Mouse (Mus musculus): Measurements from ENCODE around the gene S1pr2.
"Not testable (repeated sequence)": the region's sequence is repeated elsewhere in the genome, so short reads cannot be mapped to it uniquely, and the experiment has no call there.

Gene S1pr2

GRCm38 (mm10) chr9:20998337-20998736, 21.8 kb upstream of the S1pr2 start:
- DNase-seq, result not testable (repeated sequence)

GRCm38 (mm10) chr9:20997065-20997464, 20.5 kb upstream of the S1pr2 start:
- no peak for DNase-seq

DNA sequence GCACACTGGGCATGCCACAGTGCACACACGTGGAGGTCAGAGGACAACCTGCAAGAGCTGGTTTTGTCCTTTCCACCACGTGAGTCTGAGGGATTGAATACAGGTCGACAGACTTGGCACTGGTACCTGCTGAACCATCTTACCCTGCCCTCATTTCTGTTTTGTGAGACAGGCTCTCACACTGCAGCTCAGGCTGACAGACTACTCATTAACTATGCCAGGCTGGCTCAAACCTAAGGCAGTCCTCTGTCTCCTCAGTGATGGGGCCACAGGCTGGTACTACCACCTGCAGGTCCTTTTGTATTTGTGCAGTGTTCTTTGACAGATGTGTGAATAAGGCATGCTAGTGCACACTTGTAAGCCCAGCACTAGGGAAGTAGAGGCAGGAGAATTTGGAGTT, 18.5 kb upstream of the S1pr2 start:
- no peak for DNase-seq

DNA sequence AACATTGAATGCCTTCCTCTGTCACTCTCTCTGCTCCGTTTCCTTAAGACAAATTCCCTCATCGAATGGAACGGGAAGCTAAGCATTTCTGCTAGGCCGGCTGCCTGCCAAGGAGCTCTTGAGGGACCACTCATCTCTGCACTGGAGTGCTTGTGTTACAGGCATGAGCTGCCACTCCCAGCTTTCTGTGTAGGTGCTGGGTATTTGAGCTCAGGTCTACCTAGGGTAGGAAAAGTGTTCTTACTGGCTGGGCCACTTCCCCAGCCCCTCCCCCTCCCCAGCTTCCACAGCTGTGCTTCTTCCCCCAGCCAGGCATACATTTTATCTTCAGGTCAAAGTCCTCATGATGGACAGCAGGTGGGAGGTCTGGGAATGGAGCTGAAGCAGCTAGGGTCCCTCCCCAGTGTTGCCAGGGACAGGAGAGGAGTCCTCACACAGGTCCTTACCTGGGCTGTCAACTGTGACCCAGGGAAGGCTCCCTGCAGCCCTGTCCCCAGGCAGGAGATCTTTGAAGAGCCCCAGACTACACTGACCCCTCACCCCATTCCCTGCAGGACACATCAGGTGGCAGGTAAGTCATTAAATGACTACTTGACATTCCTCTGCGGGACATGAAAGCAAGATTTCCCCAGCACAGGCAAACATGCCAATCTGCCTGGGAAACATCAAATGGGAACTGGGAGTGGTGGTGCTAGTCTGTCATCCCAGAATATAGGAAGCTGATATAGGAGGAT, 16.8 kb upstream of the S1pr2 start:
- no peak for DNase-seq

DNA sequence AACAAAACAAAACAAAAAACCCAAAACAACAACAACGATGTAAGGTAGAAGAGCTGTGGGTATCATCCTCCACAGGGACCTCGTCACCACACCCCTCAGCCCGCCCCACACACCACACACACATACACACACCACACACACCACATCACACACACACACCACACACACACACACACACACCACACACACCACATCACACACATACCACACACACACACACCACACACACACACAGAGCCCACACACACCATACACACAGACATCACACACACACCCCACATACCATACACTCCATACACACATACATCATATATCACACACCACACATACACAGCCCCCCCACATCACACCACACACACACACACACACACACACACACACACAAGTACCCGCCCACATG, 15.0 kb upstream of the S1pr2 start:
- DNase-seq, result no peak

- no peak for DNase-seq
Measured at GRCm38 (mm10) chr9:20990861-20991260, 14.3 kb upstream of the S1pr2 start.

GRCm38 (mm10) chr9:20987953-20988352, 11.4 kb upstream of the S1pr2 start:
- DNase-seq, result no peak

- DNase-seq, result no peak
Measured at GRCm38 (mm10) chr9:20986952-20987686, 10.5 kb upstream of the S1pr2 start.

GRCm38 (mm10) chr9:20983169-20983568, 6.6 kb upstream of the S1pr2 start:
- no peak for DNase-seq

- DNase-seq, result no peak
Measured at GRCm38 (mm10) chr9:20982171-20982570, 5.6 kb upstream of the S1pr2 start.

GRCm38 (mm10) chr9:20979769-20980168, 3.2 kb upstream of the S1pr2 start:
- DNase-seq, result no peak

GRCm38 (mm10) chr9:20979181-20979580, 2.6 kb upstream of the S1pr2 start:
- no peak for DNase-seq

- DNase-seq, result no peak
Measured at GRCm38 (mm10) chr9:20978409-20979095, 2.0 kb upstream of the S1pr2 start.

- no peak for DNase-seq
Measured at GRCm38 (mm10) chr9:20976961-20977689, 544 bp upstream of the S1pr2 start.

GRCm38 (mm10) chr9:20975431-20976215, 958 bp downstream of the S1pr2 start:
- peak; percentile 16 for DNase-seq

- no peak for DNase-seq
Measured at GRCm38 (mm10) chr9:20973682-20974075, 2.9 kb downstream of the S1pr2 start.

DNA sequence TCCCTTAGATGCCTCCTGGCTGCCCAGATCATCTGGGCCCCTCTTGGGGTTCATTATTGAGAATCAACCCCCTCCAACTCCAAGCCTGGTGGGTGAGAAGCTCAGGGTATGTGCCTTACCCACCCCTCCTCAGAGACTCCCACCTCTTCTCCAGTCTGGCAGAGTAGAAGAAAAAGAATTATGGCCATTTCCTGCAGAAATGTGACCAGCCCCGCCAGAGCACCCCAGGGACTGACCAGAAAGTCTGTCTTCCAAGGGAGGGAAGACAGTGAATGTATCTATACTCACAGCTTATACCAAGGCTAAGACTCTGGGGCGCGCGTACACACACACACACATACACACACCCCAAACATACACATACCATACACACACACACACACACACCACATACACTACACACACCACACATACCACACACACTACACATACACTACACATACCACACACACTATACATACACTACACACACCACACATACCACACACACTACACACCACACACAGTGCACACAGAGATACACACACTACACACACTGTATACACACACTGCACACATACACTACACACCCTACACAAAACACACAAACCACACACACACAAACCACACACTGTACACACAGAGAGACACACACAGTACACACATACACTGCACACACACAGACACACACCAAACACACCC, 3.4 kb downstream of the S1pr2 start:
- DNase-seq, result no peak

DNA sequence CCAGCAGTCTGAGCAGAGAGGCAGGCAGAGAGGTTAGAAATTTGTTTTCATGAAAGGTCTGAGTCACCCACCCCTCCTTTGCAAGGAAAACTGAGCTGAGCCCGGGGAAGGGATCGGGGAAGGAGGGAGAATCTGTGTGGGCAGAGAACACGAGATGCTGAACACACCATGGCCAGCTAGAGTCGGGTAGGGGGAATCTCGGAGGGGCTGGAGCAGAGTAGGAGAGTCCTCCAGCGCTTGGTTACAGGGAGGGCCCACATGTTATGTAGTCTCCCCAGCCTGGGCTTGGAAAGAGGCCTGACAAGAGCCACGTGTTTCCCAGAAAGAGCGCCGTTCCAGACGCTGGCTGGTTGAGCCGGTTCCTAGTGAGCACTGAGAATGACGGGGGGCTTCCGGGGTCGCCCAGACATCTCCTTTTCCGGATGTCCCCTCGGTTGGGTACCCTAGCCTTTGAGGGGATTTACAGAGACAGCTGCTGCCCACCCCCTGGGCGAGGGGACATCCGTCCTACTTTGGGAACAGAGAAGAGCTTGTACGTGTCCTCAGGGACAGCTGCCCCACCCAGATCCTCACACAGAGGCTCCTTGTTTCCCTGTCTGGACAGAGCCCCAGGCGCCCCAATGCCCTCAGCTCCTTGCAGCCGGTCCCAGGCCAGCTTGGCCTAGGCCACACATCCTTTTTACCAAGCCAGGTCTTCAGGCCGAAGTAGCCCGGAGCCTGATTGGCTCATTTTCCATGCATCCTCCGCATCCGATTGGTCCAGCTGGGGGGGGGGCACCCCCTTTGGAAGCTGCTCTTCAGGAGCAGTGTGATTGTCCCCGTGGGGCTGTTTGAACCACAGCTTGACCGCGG, 4.2 kb downstream of the S1pr2 start:
- DNase-seq, result peak; percentile 67

DNA sequence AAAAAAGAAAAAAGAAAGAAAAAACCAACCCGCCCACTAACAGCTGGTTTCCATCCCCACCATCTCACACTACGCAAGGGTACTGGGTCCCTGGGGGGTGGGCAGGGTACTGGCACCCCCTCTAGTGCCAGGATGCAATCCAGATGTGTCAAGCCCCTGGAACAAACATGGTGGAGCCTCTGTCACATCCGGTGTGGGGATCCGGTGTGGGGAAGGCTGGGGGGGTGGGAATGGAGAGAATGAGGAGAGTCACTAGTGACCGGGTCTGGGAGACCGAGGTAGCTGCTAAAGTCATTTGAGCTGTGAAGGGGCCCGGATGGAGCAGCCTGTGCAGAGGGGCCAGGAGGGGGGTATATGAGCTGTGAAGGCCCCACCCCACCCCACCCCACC, 4.8 kb downstream of the S1pr2 start:
- DNase-seq, result no peak

DNA sequence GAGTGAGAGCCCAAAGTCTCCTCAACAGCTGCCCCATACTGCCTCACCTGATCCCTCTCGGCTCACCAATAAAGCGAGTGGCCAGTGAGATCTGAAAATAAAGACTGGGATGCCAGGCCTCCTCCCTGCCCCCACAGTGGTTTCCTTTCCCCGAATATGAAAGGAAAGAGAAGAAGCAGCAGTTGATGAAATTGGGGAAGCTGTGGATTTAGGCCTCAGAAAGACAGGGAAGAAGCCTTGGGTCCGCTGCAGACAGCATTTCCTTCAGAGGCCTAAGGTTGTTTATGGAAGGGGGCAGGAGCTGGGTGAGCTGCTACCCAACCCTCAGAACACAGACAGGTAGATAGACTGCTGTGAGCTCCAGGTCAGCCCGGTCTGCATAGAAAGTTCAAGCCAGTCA, 9.8 kb downstream of the S1pr2 start:
- DNase-seq, result no peak

GRCm38 (mm10) chr9:20966008-20966407, 10.6 kb downstream of the S1pr2 start:
- no peak for DNase-seq

Measured in right cerebral cortex, adult 18-20 months (tissue).